Mouse (Mus musculus) cerebellum, adult 2 months (tissue): ENCODE measurements at regions not wholly inside any gene's neighbourhood (a gene's known extent, or its start where the extent isn't known, plus 50 kb on each side); places are given as distances from the start of the nearest gene placed in this dataset.
A peak's percentile ranks its signal among the peaks of the same experiment; 100 is the strongest.

Source experiments
- DNase-seq, 2 experiments: peaks; one replicate each; pipeline ENCODE4 v3.0.0; 2021
- H3K27ac ChIP-seq: fragments of 200-500 bp; 2 replicates; pipeline ENCODE4 v1.5.1; 2012; ENCODE audit warnings: low read length, control low read depth, inconsistent platforms; ENCODE audit not compliant: insufficient read depth
- H3K27me3 ChIP-seq: fragments of 200-500 bp; 2 replicates; pipeline ENCODE4 v1.6.1; 2012; ENCODE audit warnings: inconsistent platforms, mild to moderate bottlenecking, low read length, moderate library complexity; ENCODE audit not compliant: control insufficient read depth, insufficient read depth
- H3K4me1 ChIP-seq: fragments of 200-500 bp; 2 replicates; pipeline ENCODE4 v1.6.1; 2011; ENCODE audit warnings: low read length; ENCODE audit not compliant: control insufficient read depth, insufficient read depth
- H3K4me3 ChIP-seq: fragments of 200-500 bp; replicated peaks from 2 replicates; pipeline ENCODE3; 2011; ENCODE audit warnings: mild to moderate bottlenecking, low read depth, low read length, control low read depth; ENCODE audit not compliant: insufficient read depth
- CTCF ChIP-seq: fragments of 200-500 bp; IDR thresholded peaks from 2 replicates; pipeline ENCODE4 v1.5.1; 2011; ENCODE audit warnings: low read depth, mild to moderate bottlenecking, control low read depth, low read length, moderate library complexity, borderline replicate concordance; ENCODE audit not compliant: insufficient read depth
- POLR2A ChIP-seq: fragments of 200-500 bp; IDR thresholded peaks from 2 replicates; pipeline ENCODE4 v1.6.1; 2011; ENCODE audit warnings: low read length, control low read depth, borderline replicate concordance; ENCODE audit not compliant: insufficient read depth
- WGBS: fragments of 180-500 bp; shearing (Covaris S2); methylation state at CpG from one replicate; pipeline ENCODE4 v1.1.7; 2018; 5-methylcytosine and 5-hydroxymethylcytosine counted together

DNA sequence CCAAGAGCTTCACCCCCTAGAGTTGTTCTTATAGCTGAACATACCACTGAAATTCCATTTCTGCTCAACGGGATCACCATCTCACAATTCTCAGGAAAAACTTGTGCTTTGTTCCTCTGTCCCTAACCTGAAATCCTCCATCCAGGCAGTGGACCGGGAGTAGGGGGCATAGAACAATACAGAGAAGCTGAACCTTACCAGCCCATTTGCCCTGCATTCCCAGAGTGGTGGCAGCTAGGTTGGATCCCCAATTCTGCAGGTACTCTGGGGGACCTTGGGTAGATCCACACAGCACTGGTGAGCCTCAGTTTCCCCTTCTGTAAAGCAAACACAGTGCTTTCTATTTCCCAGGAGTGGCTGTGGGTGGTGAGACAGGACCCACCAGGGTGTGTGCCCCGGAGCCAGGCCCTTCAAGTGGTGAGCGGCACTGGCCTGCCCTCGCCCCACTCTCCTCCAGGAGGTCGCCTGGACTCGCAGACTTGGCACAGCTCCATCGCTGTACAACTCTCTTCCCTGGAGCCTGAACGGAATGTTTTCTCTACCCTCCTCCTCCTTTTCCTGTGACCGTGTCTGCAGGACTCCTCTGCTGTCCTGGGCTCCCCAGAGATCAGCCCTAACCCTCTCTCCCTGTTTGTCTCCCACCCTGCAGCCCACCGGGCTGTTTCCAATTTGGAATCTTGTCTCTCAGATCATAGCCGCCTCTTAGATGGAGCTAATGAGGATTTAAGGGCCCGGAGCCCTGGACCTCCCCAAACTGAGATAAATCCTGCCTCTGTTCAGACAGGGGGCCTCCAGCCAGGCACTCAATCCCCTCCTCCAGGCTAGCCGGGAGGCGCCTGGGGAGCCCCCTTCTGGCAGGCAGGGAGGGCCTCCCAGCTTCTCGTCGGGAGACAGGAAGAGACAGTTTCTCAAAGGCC, 52.3 kb upstream of the Cux1 start:
- Histone ChIP-seq H3K27ac (no peak overlapping the region), H3K4me1 (no peaks in the 10 kb centered on the region), H3K4me3 (no peak overlapping the region), H3K27me3 (no peaks in the 10 kb centered on the region)
- 11% methylated on average over 17 of the region's 17 CpGs for WGBS
- no peak for TF ChIP-seq POLR2A
- no peak for TF ChIP-seq CTCF
- DNase-seq: no peak

DNA sequence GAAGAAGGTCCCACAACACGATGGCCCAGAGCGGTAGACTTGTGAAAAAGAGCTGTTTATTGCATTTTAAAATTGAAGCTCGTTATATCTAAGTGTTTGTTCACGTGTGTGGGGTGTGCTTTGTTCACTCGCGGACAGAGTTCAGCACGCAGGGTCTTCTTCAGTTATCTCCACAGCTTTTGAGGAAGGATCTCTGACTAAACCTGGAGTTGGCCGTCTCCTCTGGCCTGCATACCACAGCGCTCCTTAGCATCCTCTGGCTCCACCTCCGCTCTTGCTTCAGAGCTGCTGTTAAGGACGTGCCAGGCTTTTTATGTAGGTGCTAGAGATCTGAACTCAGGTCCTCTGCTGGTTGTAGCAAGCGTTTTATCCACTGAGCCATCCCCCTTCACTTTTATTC, 52.9 kb upstream of the Cux1 start:
- Histone ChIP-seq H3K27ac (no peak overlapping the region), H3K4me1 (no peaks in the 10 kb centered on the region), H3K27me3 (no peaks in the 10 kb centered on the region), H3K4me3 (no peak overlapping the region)
- TF ChIP-seq POLR2A (no peak), CTCF (no peak)
- DNase-seq: no peak
- WGBS: 52% methylated on average over 12 of the region's 12 CpGs

DNA sequence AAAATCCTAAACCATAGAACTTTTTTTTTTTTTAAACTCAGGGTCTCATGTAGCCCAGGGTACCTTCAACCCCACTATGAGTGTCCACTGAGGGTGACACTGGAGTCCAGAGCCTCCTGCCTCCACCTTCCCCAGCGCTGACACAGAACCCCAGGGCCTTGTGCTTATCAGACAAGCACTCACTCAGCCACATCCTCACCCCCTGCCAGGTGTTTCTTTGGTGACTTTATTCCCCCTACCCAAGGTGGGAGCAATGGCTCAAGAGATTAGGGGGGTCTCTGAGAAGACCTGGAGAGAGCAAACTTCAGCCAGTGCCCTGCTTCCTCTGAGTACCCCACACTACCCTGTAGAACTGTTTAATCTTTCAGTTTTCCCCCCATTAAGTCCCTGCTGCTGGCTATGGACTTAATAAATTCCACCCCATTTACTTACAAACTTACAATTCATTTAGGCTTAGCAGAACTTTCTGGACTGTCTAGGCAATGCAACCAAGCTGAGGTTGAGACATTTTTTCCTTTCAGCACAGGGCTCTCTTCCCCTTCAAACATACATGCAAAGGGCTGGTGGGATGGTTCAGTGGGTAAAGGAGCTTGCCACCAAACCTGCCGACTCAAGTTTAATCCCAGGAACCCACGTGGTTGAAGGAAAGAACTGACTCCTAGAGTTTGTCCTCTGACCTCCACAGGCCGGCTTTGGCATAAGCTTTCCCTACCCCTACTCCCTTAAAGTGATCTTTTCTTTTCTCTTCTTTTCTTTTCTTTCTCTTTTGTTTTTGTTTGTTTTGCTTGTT, 54.2 kb upstream of the Cux1 start:
- Histone ChIP-seq H3K4me3 (no peak overlapping the region), H3K27ac (no peak overlapping the region), H3K27me3 (no peaks in the 10 kb centered on the region), H3K4me1 (no peaks in the 10 kb centered on the region)
- DNase-seq: no peak
- no peak for TF ChIP-seq POLR2A
- no peak for TF ChIP-seq CTCF
- WGBS: 80% methylated on average over 4 of the region's 4 CpGs

DNA sequence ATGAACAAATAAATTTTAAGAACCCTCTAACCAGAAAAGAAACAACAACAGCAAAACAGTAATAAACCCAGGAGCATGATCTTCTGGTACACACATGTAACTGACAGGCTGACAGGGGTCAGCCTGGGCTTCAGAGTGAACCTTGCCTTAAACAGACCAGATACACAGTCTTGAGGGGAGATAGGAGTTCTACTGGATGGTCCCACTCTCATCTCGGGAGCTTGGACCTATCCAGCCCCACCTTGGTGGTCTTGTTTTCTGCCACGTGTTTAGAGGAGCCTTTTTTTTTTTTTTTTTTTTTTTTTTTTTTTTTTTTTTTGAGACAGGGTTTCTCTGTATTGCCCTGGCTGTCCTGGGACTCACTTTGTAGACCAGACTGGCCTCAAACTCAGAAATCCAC, 54.9 kb upstream of the Cux1 start:
- Histone ChIP-seq H3K4me1 (no peaks in the 10 kb centered on the region), H3K27me3 (no peaks in the 10 kb centered on the region), H3K27ac (no peak overlapping the region), H3K4me3 (no peak overlapping the region)
- DNase-seq: no peak
- TF ChIP-seq CTCF (no peak), POLR2A (no peak)
- WGBS: 54% methylated on average over 2 of the region's 2 CpGs

DNA sequence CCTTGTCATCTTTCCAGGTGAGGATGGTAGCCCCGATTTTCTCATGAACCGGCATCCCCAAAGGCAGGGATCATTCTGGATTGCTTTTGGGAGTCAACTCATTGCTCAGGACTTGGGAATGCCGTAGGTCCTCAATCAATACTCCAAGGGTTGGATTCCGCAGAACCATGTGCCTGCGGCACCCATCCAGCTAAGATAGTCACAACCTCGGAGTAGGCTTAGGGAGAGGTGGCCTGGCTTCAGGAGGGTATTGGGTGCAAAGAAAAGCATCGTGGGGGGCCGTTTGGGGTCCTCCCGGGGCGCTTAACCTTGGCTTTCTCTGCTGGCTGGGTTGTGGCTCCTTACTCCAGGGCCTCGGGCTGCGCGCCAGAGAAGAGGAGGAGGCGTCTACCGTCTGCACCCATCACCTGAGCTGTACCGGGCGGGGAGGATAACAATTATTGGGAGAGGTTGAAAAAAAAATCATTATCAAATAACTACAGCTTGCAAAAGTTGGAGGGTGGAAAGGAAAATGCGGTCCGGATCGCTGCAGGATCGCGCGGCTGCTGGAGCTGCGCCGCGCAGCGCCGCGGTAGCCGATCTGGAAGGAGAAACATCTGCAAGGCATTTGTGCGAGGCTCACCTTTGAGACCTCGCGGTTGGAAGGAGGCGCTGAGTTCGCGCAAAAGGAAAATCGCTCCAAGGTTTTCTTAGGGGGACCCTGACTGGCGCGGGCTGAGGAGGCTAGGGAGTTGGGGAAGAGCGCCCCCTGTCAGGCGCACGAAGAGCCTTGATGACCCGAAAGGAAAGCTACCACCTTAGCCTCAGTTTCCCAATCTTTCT, 55.6 kb upstream of the Cux1 start:
- WGBS: 6% methylated on average over 43 of the region's 43 CpGs
- no peak for TF ChIP-seq POLR2A
- TF ChIP-seq CTCF: peak; percentile 83
- no peak overlapping the region for H3K27ac ChIP-seq

DNA sequence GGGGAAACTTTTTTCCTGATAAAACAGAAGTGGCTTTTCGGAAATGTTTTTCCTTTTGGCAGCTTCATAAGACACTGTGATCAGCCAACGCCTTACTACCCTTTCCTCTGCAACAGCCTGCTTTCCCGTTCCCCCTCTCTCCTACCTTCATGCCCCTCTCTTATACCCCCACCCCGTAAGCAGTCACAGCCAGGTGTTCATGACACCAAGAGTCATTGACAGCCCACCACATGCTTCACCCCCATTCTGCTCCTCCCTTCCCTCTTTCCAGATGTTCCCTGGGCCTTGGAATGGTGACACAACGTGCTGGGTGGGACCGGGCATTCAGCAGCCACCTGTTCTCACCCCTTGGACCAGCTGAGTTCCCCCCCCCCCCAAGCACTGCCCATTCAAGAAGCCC, 56.5 kb upstream of the Cux1 start:
- Histone ChIP-seq H3K4me1 (no peaks in the 10 kb centered on the region; the same call in 1 of the 2 replicates), H3K4me3 (no peak overlapping the region), H3K27ac (no peak overlapping the region), H3K27me3 (no peaks in the 10 kb centered on the region)
- no peak for DNase-seq
- WGBS: 57% methylated on average over 6 of the region's 6 CpGs
- TF ChIP-seq POLR2A: no peak
- TF ChIP-seq CTCF: no peak

More for the DNA sequence above, 55.6 kb upstream of the Cux1 start:
- DNase-seq: peak; percentile 56 to 71
- Histone ChIP-seq H3K4me3 (peak overlapping the region; percentile 78), H3K4me1 (no peaks in the 10 kb centered on the region; the same call in 1 of the 2 replicates), H3K27me3 (no peaks in the 10 kb centered on the region)

DNA sequence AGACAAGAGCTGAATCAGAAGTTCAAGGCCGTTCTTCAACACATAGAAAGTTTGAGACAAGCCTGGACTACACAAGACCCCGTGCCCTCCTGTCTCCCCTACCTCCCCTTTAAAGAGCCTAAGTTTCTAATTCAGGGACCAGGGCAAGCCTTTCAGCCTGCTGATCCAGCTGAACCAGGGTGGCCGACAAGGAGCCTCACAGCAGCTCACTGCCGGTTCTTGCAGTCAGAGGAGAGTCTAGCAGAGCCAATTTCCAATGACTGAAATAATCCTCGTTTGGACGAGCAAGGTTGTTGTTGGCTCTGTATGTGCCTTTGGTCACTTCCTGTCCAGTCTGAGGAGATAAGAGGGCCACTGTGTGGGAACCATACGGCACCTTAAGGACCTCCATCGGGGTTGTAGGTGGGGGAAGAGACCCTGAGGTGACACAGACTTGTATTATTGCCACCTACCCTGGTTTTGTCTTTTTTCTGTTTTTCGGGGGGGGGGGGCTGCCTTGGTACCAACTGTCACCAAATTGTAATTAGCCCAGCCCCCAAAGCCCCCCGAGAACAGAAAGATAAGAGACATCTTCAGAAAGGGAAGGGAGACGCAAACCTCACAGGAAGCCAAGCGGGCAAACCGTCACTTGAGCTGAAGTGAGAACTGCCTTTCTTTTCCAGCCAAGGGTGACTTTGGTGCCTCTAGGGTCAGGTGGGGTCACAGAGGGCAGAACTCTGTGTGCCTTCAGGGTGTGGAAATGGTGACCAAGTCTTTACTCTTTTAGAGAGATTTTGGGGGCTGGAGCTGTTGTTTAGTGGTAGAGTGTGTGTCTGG, 58.1 kb upstream of the Cux1 start:
- Histone ChIP-seq H3K4me3 (no peak overlapping the region), H3K27ac (no peak overlapping the region), H3K4me1 (no peaks in the 10 kb centered on the region; the same call in 1 of the 2 replicates), H3K27me3 (no peaks in the 10 kb centered on the region)
- no peak for DNase-seq
- 68% methylated on average over 13 of the region's 13 CpGs for WGBS
- no peak for TF ChIP-seq CTCF
- TF ChIP-seq POLR2A: no peak
